Mouse (Mus musculus) kidney, adult 2 months (tissue): ENCODE measurements around the gene Ttpal.

ENCODE experiments used
- CTCF ChIP-seq: fragments of 200-500 bp; conservative IDR thresholded peaks from 2 replicates; pipeline ENCODE4 v1.5.1; 2011; ENCODE audit warnings: low read depth, mild to moderate bottlenecking, control low read depth, low read length, moderate library complexity, mixed read lengths; ENCODE audit not compliant: insufficient read depth, insufficient read length
- POLR2A ChIP-seq: fragments of 200-500 bp; IDR thresholded peaks from one replicate; pipeline ENCODE4 v1.6.1; 2011; ENCODE audit warnings: low read depth, low read length, control low read depth

DNA sequence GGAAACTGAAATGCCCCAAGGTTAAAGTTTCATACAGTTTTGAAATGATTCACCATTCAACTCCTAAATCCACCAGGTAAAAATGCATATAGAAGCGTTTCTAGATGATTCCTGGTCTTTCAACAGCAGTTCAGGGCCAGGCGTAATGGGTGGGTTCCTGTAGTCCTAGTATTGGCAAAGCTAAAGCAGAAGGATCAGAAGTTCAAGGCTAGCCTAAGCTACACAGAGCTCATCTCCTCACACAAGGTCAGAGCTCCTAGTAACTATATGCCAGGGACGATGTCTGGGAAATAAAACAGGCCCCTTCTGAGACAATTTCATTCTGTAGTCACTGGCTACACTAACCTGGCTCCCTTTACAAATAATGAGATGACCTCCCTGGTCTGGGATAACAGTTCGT lies 29.1 kb downstream of the Ttpal start:
- TF ChIP-seq POLR2A (no peak), CTCF (no peak)
